Mouse (Mus musculus) spleen, postnatal 10 days (tissue): ENCODE data around the gene Pdcl2.

ENCODE experiments used
- DNase-seq, 2 experiments: peaks; one replicate each; pipeline ENCODE4 v3.0.0; 2021 to 2022; ENCODE audit warnings: low spot score in 2 of 2

Pdcl2 gene

DNA sequence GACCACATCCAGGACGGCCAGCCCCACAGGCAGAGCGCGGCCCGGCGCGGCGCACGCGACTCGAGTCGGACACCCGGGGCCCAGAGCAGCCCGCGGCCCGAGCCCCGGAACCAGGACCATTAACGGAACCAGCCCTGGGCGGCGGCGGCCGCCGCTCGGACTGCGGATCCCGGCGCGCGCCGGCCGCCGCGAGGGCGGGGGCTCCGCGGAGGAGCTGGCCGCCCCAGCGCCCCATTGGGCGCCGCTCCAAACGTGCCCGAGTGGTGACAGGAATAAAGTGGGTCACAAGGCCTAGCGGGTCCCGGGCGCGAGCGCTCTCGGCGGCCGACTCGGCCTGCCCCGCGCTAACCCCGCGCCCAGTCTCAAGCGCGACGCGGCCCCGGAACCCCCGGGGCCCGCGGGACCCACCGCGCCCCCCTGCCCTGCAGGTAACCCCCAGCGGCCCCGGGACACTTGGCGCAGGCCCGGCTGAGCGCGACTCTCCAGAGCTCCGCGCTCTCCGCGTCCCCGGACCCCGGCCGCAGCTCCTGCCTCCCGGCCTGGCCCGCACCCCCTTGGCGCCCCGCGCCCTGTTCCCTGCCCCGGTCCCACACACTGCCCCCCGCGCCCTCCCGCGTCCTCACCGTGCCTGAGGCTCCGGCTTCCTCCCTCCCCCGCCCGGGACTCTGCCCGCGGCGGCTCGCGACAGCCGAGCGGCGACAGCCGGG lies 27.1 kb downstream of the Pdcl2 start:
- DNase-seq, result peak; percentile 51 to 72

DNA sequence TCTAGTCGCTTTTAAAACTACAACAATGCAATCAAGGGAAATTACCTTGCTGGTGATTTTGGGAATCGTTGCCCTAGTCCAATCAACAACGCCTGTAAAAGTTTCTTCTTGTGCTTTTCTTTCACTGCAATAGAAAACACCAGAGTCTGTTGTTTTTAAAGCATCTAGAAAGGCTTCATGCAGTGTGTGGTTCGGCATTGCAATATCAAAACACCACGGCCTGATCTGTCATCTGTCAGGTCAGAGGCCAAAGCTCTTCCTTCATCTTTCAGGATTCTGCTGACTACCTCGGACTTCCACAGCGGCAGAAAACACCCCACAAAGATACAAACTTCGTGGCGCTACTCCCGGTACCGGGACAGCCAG lies 27.6 kb downstream of the Pdcl2 start:
- no peak for DNase-seq

DNA sequence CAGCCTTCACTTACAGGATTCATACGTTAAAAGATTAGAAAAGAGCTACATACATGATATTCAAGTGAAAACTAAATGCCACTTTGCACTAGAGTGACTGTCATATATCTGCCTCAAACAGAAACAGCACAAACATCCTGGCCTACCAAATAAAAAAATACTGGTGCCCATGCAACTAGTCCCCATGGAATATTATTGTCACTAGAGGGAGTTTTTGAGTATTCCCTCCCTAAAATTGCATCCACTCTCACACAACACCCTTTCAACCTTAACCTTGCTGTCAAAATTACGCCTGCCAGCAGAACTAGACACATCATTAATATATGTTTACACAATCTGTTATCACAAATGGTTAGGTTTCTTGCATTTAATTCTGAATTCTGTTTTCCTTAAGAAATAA lies 28.9 kb downstream of the Pdcl2 start:
- DNase-seq, result no peak

DNA sequence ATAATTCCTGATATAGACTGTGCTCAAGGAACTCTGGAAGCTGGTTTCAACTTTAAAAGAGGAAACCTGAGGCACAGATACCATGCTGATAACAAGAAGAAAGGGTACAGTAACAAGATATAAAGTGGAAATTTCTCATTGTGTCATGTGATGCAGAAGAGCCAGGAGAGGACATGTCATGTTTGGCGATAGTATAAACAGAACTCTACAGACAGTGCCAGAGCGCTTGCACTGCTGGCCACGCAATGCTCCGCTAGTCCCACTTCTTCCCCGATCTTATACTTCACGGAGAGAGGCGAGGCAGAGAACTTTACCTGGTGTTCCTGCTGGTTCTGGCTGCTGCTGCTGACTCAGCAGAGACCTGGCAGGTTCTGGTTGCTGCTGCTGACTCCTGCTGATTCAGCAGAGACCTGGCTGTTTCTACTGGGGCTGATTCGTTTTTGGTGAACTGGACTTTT lies 41.7 kb downstream of the Pdcl2 start:
- no peak for DNase-seq

DNA sequence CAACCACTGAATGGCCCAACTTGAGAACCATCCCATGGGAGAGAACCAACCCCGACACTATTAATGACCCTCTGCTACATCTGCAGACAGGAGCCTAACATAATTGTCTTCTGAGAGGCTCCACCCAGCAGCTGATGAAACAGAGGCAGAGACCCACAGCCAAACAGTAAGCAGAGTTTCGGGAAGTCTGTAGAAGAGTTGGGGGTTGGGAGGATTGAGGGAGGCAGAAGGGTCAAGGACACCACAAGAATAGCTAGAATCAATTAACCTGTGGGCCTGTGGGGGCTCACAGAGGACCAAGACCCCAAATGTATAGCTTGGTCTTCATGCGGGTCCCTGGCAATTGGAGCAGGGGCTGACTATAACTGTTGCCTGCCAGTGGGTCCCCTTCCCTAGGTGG lies 42.7 kb downstream of the Pdcl2 start:
- DNase-seq, result no peak

DNA sequence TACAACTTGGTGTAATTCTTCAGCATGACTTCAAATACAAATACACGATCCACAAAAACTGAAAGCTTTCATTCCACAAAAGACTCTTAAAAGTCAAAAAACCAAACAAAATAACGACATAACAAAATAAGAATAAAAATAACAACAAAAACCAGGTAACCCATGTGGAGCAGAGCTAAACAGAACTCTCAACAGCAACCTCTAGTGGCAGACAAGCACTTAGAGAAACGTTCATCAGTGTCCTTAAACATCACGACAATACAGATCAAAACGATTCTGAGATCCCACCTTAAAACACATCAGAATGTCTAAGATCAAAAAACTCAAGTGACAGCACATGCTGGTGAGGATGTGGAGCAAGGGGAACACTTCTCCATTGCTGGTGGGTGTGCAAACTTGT lies 43.9 kb downstream of the Pdcl2 start:
- DNase-seq, result no peak

DNA sequence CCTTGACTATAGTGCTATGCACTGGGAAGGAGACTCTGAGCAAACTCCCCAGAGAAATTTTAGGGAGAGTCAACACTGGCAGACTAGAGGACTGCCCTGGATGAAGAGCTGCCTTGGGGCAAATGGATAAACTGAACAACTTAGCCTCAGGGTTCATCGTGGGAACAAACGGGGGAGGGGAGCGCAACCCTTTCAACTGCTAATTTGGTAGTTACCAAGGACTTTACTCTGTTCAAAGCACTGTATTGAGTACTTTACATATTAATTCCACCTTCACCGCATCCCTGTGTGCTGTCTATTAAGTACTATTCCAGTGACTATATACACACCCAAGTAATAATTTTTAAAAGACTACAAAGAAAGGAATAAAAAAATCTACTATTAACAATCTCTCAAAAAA lies 45.3 kb downstream of the Pdcl2 start:
- DNase-seq, result no peak

DNA sequence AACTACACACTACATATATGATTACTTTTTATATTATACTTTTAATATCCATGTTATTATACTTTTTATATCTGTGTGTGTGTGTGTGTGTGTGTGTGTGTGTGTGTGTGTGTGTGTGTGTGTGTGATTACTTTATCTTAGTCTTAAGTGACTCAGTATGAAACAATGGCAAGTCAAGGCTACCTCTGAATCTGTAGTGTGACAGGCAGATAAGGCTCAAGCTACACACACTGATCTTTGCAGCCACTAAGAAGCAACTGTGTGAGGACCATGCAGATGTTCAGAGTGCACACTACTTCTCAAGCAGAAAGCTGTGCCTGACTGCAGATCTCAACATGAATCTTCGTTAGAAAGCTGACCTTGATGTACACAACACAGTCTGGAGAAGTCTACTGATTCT lies 47.1 kb downstream of the Pdcl2 start:
- no peak for DNase-seq

DNA sequence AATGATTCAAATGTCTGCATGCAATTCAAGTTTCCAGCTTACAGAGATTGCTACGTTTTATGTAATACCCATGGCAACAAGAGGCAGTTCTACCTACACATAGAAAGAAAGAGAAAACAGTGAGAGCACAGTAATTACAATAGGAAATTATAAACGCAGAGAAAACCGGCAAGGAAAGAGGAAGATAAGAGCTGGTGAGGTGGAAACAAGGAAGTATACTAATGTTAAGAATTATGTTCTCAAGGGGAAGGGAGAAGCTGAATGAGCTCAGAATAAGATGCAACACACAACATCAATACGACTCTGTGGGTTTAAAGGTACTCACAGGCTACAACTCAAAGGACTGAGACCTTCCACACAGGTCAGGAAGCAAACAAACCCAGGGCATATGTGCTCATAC lies 56.0 kb downstream of the Pdcl2 start:
- no peak for DNase-seq
